8 mouse cellular contexts compared by ENCODE assay signal in genomic region chr15:98992086-98992912, GRCm38 (mm10). TPM values are rescaled to one million over a fixed set of nuclear protein-coding genes. Genes with fewer than 3 reads are reported as not detected.
DNase-seq lines count a peak whose midpoint lies in the region; ATAC-seq and TF ChIP-seq lines count a peak whose summit lies in the region.

No protein-coding gene starts in this region.

- no peaks in the 10 kb centered on the region for H3K79me3 ChIP-seq in C2C12 (ENCODE audit: low read depth)

- no peaks in the 10 kb centered on the region for H3K9me3 ChIP-seq in embryonic facial prominence, embryonic 15.5 days (replicated peaks)
- H3K9me3 ChIP-seq in lung, postnatal 0 days (ENCODE audit: low read length) = no peaks in the 10 kb centered on the region

- no peaks in the 10 kb centered on the region for H3K79me2 ChIP-seq in C2C12 (ENCODE audit: control insufficient read depth, insufficient read depth)

- 23% methylated on average over 17 of the region's 17 CpGs for WGBS in embryonic facial prominence, embryonic 15.5 days
- WGBS in lung, postnatal 0 days = 33% methylated on average over 17 of the region's 17 CpGs

- H3K4me3 ChIP-seq in C2C12 (ENCODE audit: insufficient read depth, poor library complexity, severe bottlenecking) = peak overlapping the region; percentile 15
- peak overlapping the region; percentile 47 for H3K4me3 ChIP-seq in embryonic facial prominence, embryonic 15.5 days (replicated peaks)
- H3K4me3 ChIP-seq in lung, postnatal 0 days (ENCODE audit: low read depth, low read length) = peak overlapping the region; percentile 32

- peak overlapping the region; percentile 42 for H3ac ChIP-seq in C2C12 (ENCODE audit: control insufficient read depth, insufficient read length, low read depth)

- no peak for TF ChIP-seq CTCF in C2C12 (IDR thresholded peaks at IDR 0.05; ENCODE audit: control insufficient read depth, insufficient read depth, insufficient read length)
- TF ChIP-seq CTCF in lung, postnatal 0 days (IDR thresholded peaks at IDR 0.05) = no peak

- no peaks in the 10 kb centered on the region for H3K27me3 ChIP-seq in C2C12 (ENCODE audit: control insufficient read depth, insufficient read depth, insufficient read length)
- no peaks in the 10 kb centered on the region for H3K27me3 ChIP-seq in embryonic facial prominence, embryonic 15.5 days
- H3K27me3 ChIP-seq in lung, postnatal 0 days (replicated peaks; ENCODE audit: insufficient read depth, low read length) = no peaks in the 10 kb centered on the region

- no peaks in the 10 kb centered on the region for H3K36me3 ChIP-seq in C2C12 (ENCODE audit: control insufficient read depth, insufficient read depth)
- H3K36me3 ChIP-seq in embryonic facial prominence, embryonic 15.5 days = no peaks in the 10 kb centered on the region
- no peaks in the 10 kb centered on the region for H3K36me3 ChIP-seq in lung, postnatal 0 days (ENCODE audit: insufficient read depth, low read length)

- H3K4me1 ChIP-seq in embryonic facial prominence, embryonic 15.5 days = peaks cover 55% of the 10 kb centered on the region
- peaks cover 5% of the 10 kb centered on the region; the same call in 1 of the 2 replicates for H3K4me1 ChIP-seq in lung, postnatal 0 days (ENCODE audit: insufficient read depth, low read depth, low read length)

- H3K27ac ChIP-seq in embryonic facial prominence, embryonic 15.5 days (replicated peaks) = peak overlapping the region; percentile 94
- peak overlapping the region; percentile 94 for H3K27ac ChIP-seq in lung, postnatal 0 days (ENCODE audit: low read length)

- peak overlapping the region; percentile 65 for H3K4me2 ChIP-seq in embryonic facial prominence, embryonic 15.5 days (replicated peaks)
- peak overlapping the region; percentile 51 for H3K4me2 ChIP-seq in lung, postnatal 0 days (replicated peaks; ENCODE audit: low read depth, low read length)

- no peak for TF ChIP-seq EP300 in lung, postnatal 0 days (IDR thresholded peaks at IDR 0.05)

- ATAC-seq in embryonic facial prominence, embryonic 15.5 days (ENCODE audit: insufficient number of reproducible peaks, low FRiP score, low TSS enrichment, low read depth) = no peak
- peak; percentile 39 to 77 for ATAC-seq in hematopoietic stem cell, adult 5-6 weeks (replicated peaks in 1 of 2; ENCODE audit: insufficient read depth in 1 of 2, low FRiP score in 2 of 2, low TSS enrichment in 1 of 2, low read depth in 1 of 2, poor library complexity in 2 of 2, severe bottlenecking in 2 of 2)
- peak; percentile 59 for ATAC-seq in lung, postnatal 0 days

- H3K9ac ChIP-seq in embryonic facial prominence, embryonic 15.5 days = peak overlapping the region; percentile 26; the same call in 1 of the 2 replicates
- peak overlapping the region; percentile 58 for H3K9ac ChIP-seq in lung, postnatal 0 days (replicated peaks; ENCODE audit: low read depth)

- DNase-seq in T-cell, adult 2 months (ENCODE audit: low spot score) = peak; percentile 71
- DNase-seq in layer of hippocampus, postnatal 14 days (ENCODE audit: low spot score in 2 of 2) = peak; percentile 69 to 89
- peak; percentile 89 for DNase-seq in lung, postnatal 0 days (ENCODE audit: low spot score)
- peak; percentile 80 for DNase-seq in retina, postnatal 1 day
- DNase-seq in testis, postnatal 14 days (ENCODE audit: low spot score) = no peak

TF ChIP-seq in C2C12, 6 proteins besides CTCF, POLR2A, EP300 and RAD21:
- TF ChIP-seq MAX (IDR thresholded peaks at IDR 0.05) (peak; percentile 77), USF1 (IDR thresholded peaks at IDR 0.05; ENCODE audit: low read depth) (no peak), MYOD1 (IDR thresholded peaks at IDR 0.05; ENCODE audit: control insufficient read depth, insufficient read length, low read depth) (peak; percentile 3), FOSL1 (IDR thresholded peaks at IDR 0.05; ENCODE audit: insufficient read depth, low read length, poor library complexity, severe bottlenecking) (no peak)

RNA-seq across cellular contexts. Expression of gene Tuba1c, which starts 37.4 kb away (rescaled TPM):
- 976 TPM for polyA plus RNA-seq in C2C12 (2012; fragmentation: generic; extraction: Trizol)
- polyA plus RNA-seq in embryonic facial prominence, embryonic 15.5 days (2015; fragmentation: Nextera tagmentation; extraction: Ambion mirVana) = 131 and 134 TPM in 2 replicates
- total RNA-seq in hematopoietic stem cell, adult 5-6 weeks (2017) = 58.2 and 65.1 TPM in 2 replicates
- 100 to 1,000 TPM; 119 to 162 TPM for total RNA-seq in layer of hippocampus, postnatal 14 days (2021)
- polyA plus RNA-seq in lung, postnatal 0 days (2015; fragmentation: Nextera tagmentation; extraction: Ambion mirVana) = 45.1 and 53.2 TPM in 2 replicates

RNA-seq across cellular contexts. Expression of gene Tuba1a, which starts 38.8 kb away (rescaled TPM):
- polyA plus RNA-seq in C2C12 (2012; fragmentation: generic; extraction: Trizol) = 2,758 TPM
- 1,473 and 1,543 TPM in 2 replicates for polyA plus RNA-seq in embryonic facial prominence, embryonic 15.5 days (2015; fragmentation: Nextera tagmentation; extraction: Ambion mirVana)
- 35.1 and 40.0 TPM in 2 replicates for total RNA-seq in hematopoietic stem cell, adult 5-6 weeks (2017)
- total RNA-seq in layer of hippocampus, postnatal 14 days (2021) = 1,000 to 10,000 TPM; 2,120 to 2,322 TPM
- polyA plus RNA-seq in lung, postnatal 0 days (2015; fragmentation: Nextera tagmentation; extraction: Ambion mirVana) = 881 and 945 TPM in 2 replicates

RNA-seq across cellular contexts. Expression of gene Gm49450, which starts 38.9 kb away (rescaled TPM):
- polyA plus RNA-seq in C2C12 (2012; fragmentation: generic; extraction: Trizol) = 0.22 TPM
- polyA plus RNA-seq in embryonic facial prominence, embryonic 15.5 days (2015; fragmentation: Nextera tagmentation; extraction: Ambion mirVana) = not detected in 2 replicates
- 12.9 TPM in 1 of 2 replicates, not detected in the other for total RNA-seq in hematopoietic stem cell, adult 5-6 weeks (2017)
- total RNA-seq in layer of hippocampus, postnatal 14 days (2021) = not detected
- polyA plus RNA-seq in lung, postnatal 0 days (2015; fragmentation: Nextera tagmentation; extraction: Ambion mirVana) = not detected in 2 replicates

RNA-seq across cellular contexts. Expression of gene Tuba1b, which starts 57.9 kb away (rescaled TPM):
- polyA plus RNA-seq in C2C12 (2012; fragmentation: generic; extraction: Trizol) = 3,512 TPM
- polyA plus RNA-seq in embryonic facial prominence, embryonic 15.5 days (2015; fragmentation: Nextera tagmentation; extraction: Ambion mirVana) = 1,427 and 1,514 TPM in 2 replicates
- 672 and 707 TPM in 2 replicates for total RNA-seq in hematopoietic stem cell, adult 5-6 weeks (2017)
- 100 to 1,000 TPM; 661 to 671 TPM for total RNA-seq in layer of hippocampus, postnatal 14 days (2021)
- 415 and 427 TPM in 2 replicates for polyA plus RNA-seq in lung, postnatal 0 days (2015; fragmentation: Nextera tagmentation; extraction: Ambion mirVana)
